Mouse (Mus musculus) frontal cortex, postnatal 10 days (tissue): ENCODE data around the gene Gm10277.
"Not testable (repeated sequence)": the region's sequence is repeated elsewhere in the genome, so short reads cannot be mapped to it uniquely, and the experiment has no call there.

Source experiments
- DNase-seq, 2 experiments: peaks; one replicate each; pipeline ENCODE4 v3.0.0; 2022; ENCODE audit warnings: low spot score in 2 of 2, mixed read lengths in 1 of 2

The Gm10277 gene

GRCm38 (mm10) chr11:77771879-77772713 lies 15.5 kb downstream of the Gm10277 start:
- DNase-seq: no peak

GRCm38 (mm10) chr11:77770346-77770745 lies 17.2 kb downstream of the Gm10277 start:
- no peak for DNase-seq

GRCm38 (mm10) chr11:77769496-77769895 lies 18.1 kb downstream of the Gm10277 start:
- DNase-seq: no peak

- peak in 1 of 2 experiments; percentile 40 for DNase-seq
Observed at GRCm38 (mm10) chr11:77766351-77767001, 21.1 kb downstream of the Gm10277 start.

GRCm38 (mm10) chr11:77765459-77765777 lies 22.1 kb downstream of the Gm10277 start:
- no peak for DNase-seq

- DNase-seq: no peak
Observed at GRCm38 (mm10) chr11:77764694-77765458, 22.7 kb downstream of the Gm10277 start.

GRCm38 (mm10) chr11:77763673-77764340 lies 23.7 kb downstream of the Gm10277 start:
- DNase-seq: peak; percentile 38 to 43

GRCm38 (mm10) chr11:77762783-77763672 lies 24.5 kb downstream of the Gm10277 start, which contains the start of gene Myo18a:
Gene Myo18a (plus strand): TSS chr11:77763246.
- DNase-seq: peak; percentile 48 to 81

GRCm38 (mm10) chr11:77760031-77760430 lies 27.5 kb downstream of the Gm10277 start:
- no peak for DNase-seq

GRCm38 (mm10) chr11:77753469-77753868 lies 34.1 kb downstream of the Gm10277 start:
- no peak for DNase-seq

- DNase-seq: no peak
Observed at GRCm38 (mm10) chr11:77752525-77752924, 35.0 kb downstream of the Gm10277 start.

GRCm38 (mm10) chr11:77748996-77749395 lies 38.6 kb downstream of the Gm10277 start:
- no peak for DNase-seq

- DNase-seq: not testable (repeated sequence)
Observed at GRCm38 (mm10) chr11:77747103-77747502, 40.4 kb downstream of the Gm10277 start.

- no peak for DNase-seq
Observed at GRCm38 (mm10) chr11:77746652-77747051, 40.9 kb downstream of the Gm10277 start.

- DNase-seq: no peak
Observed at GRCm38 (mm10) chr11:77743966-77744365, 43.6 kb downstream of the Gm10277 start.

- no peak for DNase-seq
Observed at GRCm38 (mm10) chr11:77738555-77738954, 49.0 kb downstream of the Gm10277 start.

- peak; percentile 30 to 73 for DNase-seq
Observed at GRCm38 (mm10) chr11:77737289-77737688, 50.3 kb downstream of the Gm10277 start.
